Mouse (Mus musculus): ENCODE measurements at regions not wholly inside any gene's neighbourhood (a gene's known extent, or its start where the extent isn't known, plus 50 kb on each side); places are given as distances from the start of the nearest gene placed in this dataset.
"Not testable (repeated sequence)": the region's sequence is repeated elsewhere in the genome, so short reads cannot be mapped to it uniquely, and the experiment has no call there.

DNA sequence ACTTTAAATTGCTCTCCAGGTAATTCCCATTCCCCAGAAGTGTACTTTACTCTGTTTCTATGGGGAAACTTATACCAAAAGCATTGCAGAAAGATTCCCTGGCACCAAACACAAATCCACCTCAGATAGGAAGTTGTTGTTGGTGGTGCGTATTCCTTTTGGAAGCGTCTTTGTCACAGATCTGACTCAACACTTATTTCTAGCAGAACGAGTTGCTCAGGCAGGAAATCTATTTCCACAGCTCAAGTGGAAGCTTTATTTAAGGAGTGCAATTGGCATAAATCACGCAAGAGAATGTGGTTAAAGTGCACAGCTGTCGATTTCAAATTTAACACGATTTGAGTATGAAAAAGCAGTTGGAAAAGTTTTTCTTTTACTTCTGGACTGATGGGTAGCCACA, 436.9 kb upstream of the Ghitm start:
- DNase-seq (ENCODE audit: low spot score in 2 of 2): peak; percentile 9 to 24

DNA sequence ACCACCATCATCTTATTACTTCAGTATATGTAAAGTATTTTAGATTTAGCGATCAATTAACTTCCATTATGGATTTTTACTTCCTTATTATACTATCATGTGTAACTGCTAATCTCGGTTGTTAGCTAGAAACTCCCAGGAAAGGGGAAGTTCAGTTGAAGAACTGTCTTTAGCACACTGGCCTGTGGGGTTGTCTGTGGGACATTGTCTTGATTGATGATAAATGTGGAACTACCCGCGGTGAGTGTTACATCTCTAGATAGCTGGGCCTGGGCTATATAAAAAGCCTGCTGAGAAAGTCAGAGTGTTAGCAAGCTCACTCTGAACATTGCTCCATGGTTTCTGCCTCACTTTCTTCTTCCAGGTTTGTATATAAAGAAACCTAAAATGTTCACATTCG, 423.2 kb upstream of the Ghitm start:
- no peak for DNase-seq (ENCODE audit: low spot score in 2 of 2)

DNA sequence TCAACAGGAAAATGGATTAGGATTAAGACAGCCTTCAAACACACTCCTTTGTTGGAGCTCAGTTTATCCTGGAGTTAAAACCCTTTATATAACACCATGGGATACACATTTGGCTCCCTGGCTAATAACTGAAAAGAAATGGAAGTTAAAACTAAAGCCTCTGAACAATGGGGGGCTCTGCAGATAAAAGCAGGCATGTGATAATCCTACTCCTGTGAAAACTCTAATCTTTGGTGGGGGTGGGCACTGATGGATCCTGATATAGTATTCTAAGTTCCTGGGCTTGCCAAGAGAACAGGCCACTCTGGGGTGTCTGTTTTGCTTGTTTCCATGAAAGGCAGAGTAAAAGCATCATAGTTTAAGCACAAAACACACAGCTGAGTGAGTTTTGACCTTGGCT, 388.5 kb upstream of the Ghitm start:
- DNase-seq (ENCODE audit: low spot score in 2 of 2): no peak

DNA sequence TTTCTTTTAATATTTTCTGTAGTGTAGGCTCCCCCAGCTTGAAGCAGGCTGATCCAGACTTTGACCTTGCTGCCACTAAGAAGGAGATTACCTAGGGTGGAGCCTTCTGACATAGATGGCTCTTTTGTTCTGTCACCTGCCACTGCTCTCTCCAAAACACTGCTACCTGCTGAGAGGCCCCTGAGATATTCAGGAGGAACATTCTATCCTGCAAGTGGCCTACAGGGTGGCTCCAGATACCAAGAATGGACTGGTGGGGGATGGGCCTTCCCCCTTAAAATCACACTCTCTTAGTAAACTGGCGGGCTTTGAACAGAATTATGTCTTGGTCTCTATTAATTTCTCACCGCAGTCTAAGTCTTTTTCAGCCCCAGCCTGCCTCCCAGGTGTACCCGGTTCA, 385.6 kb upstream of the Ghitm start:
- DNase-seq (ENCODE audit: low spot score in 2 of 2): not testable (repeated sequence)

DNA sequence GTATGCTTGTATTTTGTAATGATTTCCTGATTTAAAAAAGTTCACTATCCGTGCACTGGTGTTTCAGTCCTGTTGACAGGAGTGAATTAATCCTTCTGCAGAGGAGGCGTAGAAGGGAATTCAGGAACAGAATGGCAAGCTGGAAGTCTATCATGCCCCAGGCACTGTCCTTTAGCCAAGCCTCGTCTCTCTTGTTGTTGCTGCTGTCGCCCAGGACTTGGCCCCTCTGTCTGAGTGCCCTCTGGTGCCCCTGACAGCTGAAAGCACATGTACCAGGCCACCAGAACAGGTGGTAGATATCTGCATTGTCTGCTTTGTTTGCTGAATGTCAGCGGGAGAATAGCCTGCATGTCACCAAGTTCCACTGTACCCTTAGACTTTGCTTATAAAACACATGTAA, 370.2 kb upstream of the Ghitm start:
- DNase-seq (ENCODE audit: low spot score in 2 of 2): no peak

DNA sequence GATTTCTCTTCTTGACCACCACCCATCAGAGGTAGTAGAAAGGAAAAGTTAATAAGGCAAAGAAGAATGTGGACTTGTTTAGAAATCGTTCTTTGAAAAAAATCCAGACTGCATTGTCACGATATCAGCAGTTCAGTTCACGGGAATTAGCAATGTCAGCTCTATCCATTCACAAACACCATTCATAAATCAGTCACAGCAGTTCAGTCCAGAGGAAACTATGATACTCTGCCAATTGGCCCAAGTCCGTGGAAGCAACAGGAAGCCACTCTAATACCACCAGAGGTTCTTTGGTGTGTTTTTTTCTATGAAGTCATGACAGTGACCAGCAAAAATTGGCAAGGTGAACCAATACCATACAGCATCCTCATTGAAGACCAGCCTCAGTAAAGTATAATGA, 355.6 kb upstream of the Ghitm start:
- no peak for DNase-seq (ENCODE audit: low spot score in 2 of 2)

DNA sequence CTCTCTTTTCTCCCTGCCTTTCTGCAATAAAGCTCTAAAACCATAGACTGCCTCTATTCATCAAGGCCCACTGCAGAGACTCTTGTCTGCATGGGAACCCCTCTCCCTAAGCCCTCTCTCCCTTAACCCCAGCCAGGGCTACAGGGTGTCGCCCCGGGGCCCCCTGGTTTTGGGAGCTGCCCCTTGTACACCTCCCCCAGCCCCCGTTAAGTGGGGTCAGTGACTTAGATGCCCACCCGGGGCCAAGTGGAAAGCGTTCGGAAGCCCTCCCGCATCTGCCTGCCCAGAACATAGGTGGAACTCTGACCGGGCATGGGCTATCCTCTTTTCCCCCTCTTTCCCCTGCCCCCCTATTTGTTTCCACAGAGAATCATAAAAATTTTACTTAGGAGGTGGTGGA, 350.2 kb upstream of the Ghitm start:
- no peak for DNase-seq (ENCODE audit: low spot score in 2 of 2)

DNA sequence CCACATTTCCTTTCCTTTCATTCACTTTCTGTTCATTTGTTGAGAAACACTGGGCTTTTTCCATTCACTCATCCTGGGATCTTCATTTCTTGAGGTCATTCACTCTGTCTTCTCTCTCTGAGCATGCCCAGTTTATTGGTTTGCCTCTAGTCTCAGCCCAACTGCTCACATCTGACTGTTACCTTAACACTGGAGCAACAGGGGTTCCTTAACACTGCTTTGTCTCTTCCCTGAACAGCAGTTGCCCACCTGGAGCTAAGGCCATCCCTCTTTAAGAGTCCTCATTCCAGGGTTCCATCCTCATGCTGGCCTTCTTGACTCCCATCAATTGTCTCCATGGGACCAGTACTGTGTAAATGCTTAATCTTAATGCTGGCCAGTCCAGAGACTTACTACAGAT, 342.5 kb upstream of the Ghitm start:
- DNase-seq (ENCODE audit: low spot score in 2 of 2): no peak

DNA sequence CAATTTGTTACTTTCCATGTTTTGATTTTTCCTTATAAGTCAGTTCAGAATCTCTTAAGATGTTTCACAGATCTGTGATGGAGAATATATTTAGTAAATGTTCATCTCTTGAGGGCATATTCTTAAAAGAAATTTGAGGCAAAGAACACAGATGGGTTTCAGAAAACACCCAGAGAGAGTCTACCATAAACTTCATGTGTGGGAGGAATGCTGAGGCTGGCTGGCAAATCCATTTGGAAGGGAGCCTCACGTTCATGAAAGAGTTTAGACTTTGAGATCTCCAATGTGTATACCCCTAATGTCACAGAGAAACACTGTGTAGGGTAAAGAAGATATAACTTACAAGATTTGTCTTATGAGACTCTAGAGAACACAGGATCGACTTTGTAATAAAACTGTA, 333.6 kb upstream of the Ghitm start:
- DNase-seq (ENCODE audit: low spot score in 2 of 2): peak; percentile 2 to 9

DNA sequence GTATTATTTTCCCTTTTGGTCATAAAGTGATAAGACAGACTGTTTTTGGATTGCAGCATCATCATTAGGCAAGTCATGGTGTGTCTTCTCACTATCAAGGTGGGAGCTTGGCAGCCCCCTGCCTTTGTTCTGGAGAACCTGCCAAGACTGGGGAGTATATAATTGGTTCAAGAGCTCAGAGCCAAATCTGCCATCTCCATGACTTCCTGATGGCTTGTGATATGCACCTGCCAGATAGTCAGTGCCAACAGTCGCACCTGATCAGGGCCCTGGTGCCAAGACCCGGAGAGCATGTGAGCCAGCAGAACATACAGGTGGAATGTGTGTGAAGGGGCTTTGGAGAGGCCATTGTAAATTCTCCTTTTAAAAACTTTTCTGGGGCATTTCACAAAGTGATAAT, 305.8 kb upstream of the Ghitm start:
- no peak for DNase-seq (ENCODE audit: low spot score in 2 of 2)

DNA sequence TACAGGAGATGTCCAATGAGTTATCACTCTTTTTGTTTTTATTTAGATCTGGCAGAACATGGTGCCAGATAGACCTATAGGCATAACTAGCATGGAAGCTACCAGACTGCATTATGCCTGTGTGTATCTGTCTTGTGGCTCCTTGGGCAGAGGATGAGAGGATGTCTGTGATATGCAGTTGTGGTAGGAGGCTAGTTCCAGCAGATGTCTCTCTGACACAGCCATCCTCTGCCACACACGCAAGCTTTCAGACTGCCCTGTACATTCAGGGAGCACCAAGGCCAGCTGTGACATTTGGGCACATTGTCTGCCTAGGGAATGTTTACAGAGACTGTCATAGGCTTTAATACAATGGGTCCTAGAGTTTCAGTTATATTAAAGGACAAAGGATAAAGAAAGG, 295.6 kb upstream of the Ghitm start:
- DNase-seq (ENCODE audit: low spot score in 2 of 2): peak in 1 of 2 experiments; percentile 16

DNA sequence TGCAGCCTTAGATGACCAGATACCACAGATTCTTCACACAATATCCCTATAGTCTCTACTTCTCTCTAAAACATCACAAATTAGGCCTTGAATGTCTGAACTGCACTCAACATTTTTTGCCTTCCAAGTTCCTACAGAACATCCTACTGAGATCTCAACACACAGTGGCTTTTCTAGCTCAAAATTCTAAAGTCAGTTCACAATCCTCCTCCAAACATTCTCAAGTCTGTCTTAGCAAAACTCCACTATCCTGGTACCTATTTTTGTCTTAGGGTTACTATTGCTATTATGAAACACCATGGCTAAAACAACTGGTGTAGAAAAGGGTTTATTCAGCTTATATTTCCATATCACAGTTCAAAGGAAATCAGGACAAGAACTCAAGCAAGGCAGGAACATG, 290.4 kb upstream of the Ghitm start:
- DNase-seq (ENCODE audit: low spot score in 2 of 2): no peak

DNA sequence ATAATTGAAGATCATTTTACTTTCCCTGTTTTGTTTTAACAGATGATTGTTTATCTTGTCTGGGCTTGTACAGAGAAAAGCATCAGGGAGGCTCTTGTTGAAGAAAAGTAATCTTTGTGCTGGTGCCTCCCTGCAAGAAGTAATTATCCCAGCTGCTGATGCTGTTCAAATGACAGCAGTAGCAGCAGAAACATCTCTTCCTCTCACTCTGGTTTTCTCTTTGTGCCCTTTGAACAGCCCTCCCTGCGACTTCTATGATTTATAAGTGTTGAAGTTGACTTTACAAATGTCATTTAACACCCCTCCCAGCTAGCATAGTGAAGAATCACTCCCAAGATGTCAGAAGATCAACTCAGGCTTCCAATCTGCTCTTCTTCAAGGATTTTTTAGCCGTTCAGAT, 286.5 kb upstream of the Ghitm start:
- no peak for DNase-seq (ENCODE audit: low spot score in 2 of 2)

DNA sequence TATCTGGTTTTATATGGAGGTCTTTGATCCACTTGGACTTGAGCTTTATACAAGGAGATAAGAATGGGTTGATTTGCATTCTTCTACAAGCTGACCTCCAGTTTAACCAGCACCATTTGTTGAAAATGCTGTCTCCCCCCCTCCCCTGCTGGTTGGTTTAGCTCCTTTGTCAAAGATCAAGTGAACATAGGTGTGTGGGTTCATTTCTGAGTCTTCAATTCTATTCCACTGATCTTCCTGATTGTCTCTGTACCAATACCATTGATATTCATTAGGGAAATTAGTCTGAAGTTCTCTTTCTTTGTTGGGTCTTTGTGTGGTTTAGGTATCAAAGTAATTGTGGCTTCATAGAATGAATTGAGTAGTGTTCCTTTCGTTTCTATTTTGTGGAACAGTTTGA, 277.5 kb upstream of the Ghitm start:
- DNase-seq (ENCODE audit: low spot score in 2 of 2): not testable (repeated sequence)

DNA sequence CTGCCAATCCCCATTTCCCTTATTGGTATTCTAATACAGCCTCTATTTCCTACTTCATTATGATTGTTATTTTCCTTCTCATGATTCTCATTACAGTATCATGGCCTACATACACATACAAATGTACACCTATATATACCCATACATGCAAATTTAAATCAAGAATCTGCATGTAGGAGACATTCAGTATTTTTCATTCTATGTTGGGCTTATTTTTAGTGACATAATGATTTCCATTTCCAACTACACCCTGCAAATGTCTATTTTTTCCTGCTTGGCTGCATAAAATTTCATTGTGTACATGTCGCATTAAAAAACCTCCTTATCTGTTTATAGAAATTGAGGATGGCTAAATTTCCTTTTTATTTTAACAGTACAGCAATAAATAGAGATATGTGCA, 236.9 kb upstream of the Ghitm start:
- DNase-seq (ENCODE audit: low spot score in 2 of 2): no peak

DNA sequence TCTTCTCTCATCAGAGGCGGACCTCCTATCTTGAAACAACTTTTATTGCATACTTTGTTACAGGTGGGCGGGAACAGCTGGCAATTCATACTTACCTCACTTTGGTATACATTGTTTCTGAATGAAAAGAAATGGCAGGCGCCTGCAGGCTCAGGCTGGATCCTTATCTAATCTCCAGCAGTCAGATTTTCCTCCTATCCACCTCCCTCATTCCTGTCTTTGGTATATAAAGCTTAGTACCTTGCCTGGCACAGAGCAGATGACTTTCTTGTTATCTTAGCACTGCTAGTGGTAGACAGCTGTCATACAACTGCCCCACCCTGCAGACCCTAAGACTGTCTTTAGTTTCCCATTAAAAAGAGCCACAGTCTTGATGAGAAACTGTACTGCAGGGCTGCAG, 226.8 kb upstream of the Ghitm start:
- DNase-seq (ENCODE audit: low spot score in 2 of 2): no peak

DNA sequence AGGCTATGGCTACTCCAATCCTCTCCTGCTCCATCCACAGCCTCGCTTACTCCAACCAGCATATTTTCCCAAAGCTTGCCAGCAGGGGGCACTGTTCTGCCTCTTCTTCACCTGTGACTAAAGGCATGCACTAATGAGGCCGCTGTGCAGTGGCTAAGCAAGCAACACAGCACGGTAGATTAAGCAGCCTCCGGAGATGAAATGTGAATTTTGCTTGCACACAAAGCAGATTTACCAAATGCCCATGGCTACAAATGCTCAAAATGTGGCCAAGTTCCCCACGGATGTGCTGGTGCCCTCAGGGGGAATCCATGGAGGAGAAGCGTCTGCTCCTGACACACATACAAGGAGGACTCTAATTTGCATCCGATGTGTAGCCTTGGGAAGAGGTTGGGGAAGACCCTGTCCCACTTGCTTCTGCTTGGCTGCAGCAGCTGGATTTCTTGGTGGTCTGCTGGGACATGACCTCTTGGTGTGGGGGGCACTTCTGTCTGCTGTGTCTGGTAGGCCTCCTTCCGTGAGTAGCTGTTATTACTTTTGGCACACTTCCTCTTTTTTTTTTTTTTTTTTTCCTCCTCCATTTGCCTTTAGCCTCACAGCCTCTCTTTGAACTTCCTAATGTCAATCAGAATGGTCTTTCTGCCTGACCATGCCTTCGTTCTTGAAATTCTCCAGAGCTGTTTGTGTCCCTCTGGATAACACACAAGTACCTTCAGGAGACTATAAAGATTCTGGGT, 221.1 kb upstream of the Ghitm start:
- peak; percentile 87 to 91 for DNase-seq (ENCODE audit: low spot score in 2 of 2)

DNA sequence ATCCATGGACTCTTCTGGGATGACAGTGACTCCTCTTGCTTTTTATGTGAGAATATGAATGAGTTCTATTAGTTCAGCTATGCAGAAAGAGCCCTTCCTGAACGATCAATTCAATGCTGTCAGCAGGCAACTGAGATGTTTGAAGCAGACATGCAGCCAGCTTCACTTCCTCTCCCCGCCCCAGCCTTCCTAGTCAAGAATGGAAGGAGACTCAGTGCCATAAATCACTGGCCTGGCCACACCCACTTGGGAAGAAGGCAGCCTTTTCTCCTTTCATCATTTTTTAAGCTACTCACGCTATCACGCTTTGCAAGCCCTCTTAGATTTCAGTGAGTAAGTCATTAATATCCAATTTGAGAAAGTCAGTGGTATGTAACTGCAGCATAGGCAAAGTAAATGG, 188.3 kb upstream of the Ghitm start:
- no peak for DNase-seq (ENCODE audit: low spot score in 2 of 2)

DNA sequence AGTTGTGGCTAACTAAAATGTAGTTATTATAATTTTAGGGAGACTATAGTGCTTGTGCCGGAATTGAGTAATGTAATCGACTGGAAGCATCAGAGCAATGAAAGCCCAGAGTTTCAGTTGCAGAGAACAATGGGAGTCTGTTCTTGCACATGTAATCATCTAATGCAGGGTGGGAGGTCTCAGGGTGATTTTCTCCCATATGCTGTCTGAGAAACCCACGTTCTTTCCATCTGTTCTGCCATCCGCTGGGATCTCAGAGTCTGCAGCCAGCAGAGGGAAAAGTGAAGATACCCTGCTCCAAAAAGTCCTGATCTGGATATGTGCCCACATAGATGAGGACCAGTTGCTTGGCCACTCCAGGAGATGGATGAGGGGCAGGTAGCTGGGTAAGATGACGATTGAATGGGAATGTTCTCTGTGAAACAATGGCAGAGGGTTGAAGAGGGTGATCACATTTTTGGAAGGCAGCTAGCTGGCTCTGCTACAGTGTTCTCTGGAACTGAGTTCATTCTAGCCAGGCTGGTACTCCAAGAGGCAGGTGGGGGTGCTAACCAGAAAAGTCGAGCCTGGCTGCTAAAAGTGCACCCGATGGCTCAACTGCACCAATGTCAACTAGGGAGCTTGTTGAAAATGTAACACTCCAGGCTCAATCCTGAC, 180.3 kb upstream of the Ghitm start:
- DNase-seq (ENCODE audit: low spot score in 2 of 2): peak; percentile 5 to 23

DNA sequence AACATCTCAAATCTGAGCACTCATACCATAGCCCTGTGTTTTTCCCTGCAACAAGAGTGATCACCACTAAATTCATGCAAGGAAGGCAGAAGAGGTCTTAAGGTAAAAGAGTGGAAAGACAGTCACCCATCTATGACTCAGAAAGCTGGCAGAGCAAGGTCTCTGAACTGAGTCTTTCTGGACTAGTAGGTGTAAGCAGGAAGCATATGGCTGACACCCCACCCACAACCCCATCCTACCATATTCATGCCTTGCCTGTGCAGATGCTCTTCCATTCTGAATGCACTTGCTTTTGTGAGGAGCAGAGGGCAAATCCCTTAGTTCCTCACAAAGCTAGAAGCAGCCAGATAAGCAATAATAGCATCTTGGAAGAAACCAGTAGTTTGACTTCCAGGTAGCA, 178.8 kb upstream of the Ghitm start:
- peak; percentile 7 to 50 for DNase-seq (ENCODE audit: low spot score in 2 of 2)

DNA sequence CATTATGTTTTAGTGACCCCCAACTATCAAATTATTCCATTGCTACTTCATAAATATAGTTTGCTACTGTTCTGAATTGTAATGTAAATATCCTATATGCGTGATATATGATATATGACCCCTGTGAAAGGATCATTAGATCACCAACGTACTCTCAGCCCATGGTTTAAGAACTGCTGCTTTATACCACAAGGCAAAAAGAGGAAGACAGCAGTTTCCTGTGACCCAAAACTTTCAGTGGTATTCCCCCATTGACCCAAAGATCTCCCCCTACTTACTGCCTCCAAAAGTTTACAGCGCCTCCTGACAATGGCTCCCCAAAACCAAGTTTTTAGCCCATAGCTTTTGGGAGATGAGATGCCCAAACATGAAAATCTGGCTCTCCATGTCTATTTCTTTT, 177.8 kb upstream of the Ghitm start:
- DNase-seq (ENCODE audit: low spot score in 2 of 2): no peak

DNA sequence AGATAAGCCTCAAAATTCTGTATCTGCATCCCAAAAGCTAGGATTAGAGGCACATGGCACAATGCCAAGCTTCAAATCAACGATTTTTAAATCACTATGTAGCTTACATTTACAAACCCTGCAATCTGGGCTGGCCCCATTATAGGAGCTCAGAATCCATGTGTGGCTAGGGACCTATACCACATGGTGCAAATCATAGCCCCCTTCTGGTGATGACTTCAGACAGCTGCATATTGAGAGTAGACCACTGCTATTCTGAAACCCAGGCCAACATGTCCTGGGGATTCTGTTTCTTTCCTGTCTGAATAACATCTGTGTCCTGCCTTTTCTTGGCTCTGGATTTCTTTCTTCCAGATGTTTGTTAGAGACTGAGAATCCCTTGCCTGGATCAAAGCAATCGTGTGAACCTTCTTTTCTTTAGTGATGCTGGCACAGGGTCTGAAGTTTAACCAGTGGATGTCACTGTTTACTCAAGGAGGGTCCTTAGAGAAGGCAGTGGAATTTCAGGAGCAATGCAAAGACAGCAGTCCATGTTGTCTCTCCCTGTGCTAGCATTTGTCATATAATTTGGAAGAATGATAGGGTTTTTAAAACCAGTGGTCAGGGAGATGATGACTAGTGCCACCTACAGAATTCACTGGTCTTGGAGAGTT, 171.7 kb upstream of the Ghitm start:
- no peak for DNase-seq (ENCODE audit: low spot score in 2 of 2)

DNA sequence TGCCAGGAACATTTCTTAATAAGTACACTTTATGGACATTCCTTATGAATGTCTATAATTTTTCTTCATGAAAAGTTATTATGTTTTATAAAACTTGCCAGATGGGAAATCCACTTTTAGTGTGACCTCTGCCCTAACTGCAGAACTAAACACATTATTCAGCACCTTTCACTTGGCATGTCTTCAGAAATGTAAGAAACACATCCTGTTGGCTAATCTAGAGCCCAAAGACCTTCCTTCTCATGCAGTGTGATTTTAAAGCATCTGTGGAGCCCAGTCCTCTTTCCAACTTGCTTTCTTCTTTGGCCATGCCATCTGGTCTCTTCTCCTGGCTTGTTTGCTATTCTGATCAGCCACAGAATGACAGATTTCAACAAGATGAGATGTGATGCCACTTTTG, 163.6 kb upstream of the Ghitm start:
- no peak for DNase-seq (ENCODE audit: low spot score in 2 of 2)
